Mouse (Mus musculus) frontal cortex, postnatal 14 days (tissue): ENCODE results near the gene Zbtb22.
"Not testable (repeated sequence)": the region's sequence is repeated elsewhere in the genome, so short reads cannot be mapped to it uniquely, and the experiment has no call there.

ENCODE experiments used
- DNase-seq, 2 experiments: peaks; one replicate each; pipeline ENCODE4 v3.0.0; 2022; ENCODE audit warnings: low spot score in 2 of 2

Zbtb22 gene

DNA sequence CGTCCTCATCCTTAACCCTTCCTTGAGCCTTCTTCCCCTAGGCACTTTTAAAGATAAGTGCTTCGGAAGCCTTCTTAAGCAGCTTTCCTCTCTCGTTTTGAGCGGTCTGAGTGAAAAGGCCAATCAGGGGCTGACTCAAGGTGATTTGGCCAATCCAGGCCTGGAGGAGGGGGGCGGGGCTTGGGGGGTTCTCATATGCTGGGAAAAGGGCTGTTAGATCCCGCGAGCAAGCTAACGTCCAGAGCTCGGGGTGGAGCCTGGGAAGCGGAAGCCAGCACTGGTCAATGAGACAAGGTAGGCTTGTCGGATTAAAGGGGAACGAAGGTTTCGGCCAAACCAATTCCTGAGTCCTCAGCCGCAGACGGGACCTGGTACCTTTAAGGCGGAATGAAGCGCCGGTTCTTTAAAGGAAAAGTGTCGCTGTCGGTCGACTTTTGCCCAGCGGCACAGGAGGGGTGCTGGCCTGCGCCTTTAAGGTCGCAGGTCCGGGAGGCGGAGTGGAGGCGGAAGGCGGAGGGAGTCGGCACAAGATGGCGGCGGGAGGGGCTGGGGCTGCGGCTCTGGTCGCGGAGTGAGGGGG is at the start of gene Zbtb22, which contains the start of gene Tapbp:
Gene Zbtb22 (plus strand): TSS at position 234 of the 580 bp plus-strand sequence.
Gene Tapbp (plus strand): TSS at position 229 of the 580 bp plus-strand sequence.
- DNase-seq: peak; percentile 93 to 97

DNA sequence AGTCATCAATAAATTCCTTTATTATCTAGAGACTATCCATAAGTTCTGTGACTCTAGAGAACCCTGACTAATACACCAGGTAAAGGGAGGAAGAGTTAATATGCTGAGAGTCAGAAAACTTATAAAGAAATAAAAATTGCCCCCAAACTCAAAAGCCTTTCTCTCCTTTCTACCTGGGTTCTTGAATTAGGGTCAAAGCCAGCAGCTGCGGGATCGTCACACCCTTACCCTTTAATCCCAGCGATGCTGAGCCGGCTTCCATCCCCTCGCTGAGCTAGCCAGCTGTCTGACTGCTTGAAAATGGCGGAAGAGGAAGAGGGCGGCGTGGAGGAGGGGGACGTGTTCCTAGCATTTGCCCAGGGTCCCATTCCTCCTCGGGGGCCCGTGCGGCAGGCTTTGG is 42.2 kb upstream of the Zbtb22 start, which contains the start of gene Gm7029:
Gene Gm7029 (plus strand): TSS at position 301 of the 400 bp plus-strand sequence.
- not testable (repeated sequence) for DNase-seq

DNA sequence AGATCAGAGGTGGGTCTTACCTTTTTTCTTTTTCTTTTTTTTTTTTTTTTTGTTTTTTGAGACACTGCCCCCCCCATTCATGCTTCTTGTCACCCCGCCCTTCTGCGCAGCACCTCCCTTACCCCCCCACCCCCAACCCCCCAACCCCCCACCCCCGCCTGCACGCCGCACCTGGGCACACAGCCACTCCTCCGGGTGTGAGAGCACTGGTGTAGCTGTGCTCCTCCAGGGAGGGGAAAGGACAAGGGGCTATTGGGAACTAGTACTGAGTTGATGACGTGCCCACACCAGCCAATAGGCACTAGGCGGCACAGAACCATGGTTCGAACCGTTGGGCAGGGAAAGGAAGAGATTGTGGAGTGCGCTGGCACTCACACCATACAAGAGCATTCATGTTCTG is 41.3 kb upstream of the Zbtb22 start:
- DNase-seq: no peak

DNA sequence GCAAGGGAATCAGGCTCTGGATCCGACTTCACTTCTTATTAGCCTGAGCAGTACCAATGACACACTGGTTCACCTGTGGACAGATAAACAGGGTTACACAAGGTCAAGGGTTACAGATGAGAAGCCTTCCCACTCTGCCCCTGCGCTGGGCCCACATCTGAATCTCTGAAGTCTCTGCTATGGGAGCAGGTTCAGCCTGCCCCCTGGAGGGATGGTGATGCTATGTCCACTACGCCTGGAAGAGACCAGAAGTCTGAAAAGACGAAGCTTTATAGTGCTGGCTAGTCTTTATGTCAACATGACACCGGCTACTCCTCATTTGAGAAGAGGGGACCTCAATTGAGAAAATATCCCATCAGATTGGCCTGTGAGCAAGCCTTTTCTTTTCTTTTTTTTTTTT is 39.9 kb upstream of the Zbtb22 start:
- DNase-seq: not testable (repeated sequence)

DNA sequence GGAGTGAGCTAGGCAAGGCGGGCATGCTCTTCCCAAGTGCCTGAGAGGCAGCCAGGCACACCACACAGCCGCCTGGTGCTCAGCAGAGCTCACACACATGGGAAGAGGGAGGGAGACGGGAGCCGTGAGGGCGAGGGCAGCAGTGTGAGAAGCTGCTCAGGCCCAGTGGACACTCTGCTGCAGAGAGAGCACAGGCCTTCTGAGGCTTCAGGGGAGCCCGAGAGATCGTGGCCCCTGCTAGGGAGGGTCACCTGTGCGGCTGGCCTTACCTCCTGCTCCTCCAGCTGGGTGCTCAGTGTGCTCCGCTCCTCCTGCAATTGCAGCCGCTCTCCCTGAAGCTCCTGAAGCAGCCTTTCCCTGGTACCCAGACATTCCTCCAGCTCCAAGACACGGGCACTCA is 31.4 kb upstream of the Zbtb22 start:
- DNase-seq: not testable (repeated sequence)

DNA sequence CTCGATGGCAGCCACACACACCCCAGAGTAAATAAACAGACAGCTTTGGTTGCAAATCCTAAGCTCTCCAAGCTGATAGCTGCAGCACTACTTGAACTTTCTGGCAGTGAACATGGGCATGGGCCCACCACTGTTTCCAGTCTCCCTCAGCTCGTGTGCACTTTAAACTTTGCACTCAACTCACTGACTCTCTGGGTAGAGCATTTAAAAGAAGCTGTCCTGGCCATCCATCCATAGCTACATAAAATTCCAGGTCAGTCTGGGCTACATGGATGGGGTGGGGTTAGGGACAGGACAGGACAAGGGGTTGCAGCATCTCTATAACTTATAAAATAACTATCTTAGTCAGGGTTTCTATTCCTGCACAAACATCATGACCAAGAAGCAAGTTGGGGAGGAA is 27.9 kb upstream of the Zbtb22 start:
- DNase-seq: not testable (repeated sequence)

DNA sequence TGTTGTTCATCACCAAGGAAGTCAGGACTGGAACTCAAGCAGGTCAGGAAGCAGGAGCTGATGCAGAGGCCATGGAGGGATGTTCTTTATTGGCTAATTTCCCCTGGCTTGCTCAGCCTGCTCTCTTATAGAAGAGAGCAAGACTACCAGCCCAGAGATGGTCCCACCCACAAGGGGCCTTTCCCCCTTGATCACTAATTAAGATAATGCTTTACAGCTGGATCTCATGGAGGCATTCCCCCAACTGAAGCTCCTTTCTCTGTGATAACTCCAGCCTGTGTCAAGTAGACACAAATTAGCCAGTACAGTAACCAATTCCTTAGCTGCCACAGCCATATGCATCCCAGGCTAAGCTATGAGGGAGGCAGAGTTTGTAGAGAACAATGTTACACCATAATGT is 27.5 kb upstream of the Zbtb22 start:
- DNase-seq: not testable (repeated sequence)

DNA sequence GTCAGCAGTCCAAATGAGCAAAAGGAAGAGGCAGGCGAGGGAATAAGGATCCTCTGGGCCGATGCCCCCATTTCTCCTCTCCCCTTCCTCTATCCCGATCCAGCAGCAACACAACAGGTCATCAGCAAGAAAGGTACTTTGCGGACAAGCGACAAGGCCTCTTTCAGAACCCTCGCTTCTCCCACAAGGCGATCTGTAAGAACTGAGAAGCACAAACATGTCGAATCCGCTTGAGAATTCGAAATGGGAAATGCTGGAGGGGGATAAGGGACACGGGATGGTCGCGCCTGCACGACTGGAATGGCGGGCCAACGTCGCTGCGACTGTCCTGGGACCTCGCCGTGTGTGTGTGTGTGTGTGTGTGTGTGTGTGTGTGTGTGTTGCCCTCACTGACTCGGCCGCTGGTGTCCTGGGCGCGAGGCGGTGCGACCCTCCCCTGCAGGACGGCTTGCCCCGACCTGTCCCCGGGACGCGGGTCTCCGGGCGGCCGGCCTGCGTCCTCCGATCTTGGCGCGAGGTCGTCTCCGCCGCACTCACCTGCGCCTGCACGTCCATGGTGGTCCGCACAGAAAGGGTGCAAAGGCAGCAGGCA is 25.7 kb upstream of the Zbtb22 start:
- not testable (repeated sequence) for DNase-seq

DNA sequence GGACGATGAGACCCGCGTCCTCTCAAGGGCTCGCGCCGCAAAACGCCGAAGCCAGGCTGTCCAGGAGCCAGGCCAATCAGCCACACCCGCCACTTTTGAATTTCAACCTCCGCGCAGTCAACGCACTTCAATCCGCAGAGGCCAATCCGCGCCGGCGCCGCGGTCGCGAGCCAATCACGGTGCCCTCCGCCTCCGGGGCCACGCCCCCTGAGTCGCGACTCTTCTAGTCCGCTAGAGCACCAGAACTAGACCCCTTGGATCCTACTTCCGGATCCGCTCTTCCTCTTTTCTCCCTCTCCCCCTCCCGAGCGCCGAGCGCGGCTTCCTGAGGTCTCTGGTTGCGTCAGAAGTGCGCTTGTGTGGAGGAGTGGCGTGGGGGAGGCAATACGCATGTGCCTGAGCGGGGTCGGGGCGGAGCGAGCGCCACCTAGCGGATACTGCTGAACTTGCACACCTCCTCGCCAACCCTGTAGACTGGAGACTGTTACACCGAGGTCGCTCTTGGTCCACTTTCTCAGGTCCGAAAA is 25.1 kb upstream of the Zbtb22 start, which contains the start of gene Kifc1:
Gene Kifc1 (minus strand): TSS at position 129 of the 527 bp plus-strand sequence.
- DNase-seq: peak; percentile 99 to 100

DNA sequence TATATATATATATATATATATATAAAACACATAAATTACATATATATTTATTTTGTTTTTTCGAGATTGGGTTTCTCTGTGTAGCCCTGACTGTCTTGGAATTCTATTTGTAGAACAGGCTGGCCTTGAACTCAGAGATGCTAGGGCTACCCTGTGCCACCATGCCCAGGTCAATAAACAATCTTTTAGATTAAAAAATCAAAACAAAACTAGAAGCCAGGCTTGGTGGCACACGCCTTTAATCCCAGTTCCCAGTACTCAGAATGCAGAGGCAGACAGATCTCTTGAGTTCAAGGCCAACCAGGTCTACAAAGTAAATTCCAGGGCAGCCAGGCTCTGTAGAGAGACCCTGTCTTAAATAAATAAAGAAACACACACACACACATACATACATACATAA is 24.3 kb upstream of the Zbtb22 start:
- no peak for DNase-seq

DNA sequence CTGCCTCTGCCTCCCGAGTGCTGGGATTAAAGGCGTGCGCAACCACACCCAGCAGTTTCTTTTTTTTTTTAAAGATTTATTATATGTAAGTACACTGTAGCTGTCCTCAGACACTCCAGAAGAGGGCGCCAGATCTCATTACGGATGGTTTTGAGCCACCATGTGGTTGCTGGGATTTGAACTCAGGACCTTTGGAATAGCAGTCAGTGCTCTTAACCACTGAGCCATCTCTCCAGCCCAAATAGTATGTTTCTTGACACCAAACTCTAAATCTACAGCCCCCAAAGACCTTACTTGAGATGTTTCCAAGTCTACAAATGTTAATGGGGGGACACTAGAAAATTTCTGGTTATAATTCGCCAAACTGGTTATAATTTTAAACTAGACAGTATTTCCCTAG is 23.8 kb upstream of the Zbtb22 start:
- DNase-seq: not testable (repeated sequence)

DNA sequence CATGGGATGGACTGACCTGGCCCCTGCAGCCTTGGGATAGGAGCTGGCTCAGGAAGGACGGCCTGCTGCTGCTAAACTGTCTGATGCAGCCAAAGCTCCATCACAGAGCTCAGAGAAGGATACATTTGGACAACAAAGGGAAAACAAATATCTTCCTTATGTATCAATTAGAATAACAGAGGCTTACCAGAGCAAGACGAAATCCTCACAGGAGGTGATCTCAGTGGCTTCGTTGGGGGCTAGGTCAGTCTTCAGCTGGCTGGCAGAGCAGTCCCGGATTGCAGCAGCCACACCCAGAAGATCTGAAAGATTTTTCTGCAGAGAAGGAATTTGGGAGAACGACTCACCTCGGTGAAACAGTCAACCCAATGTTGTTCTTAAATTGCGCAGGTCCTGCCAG is 23.3 kb upstream of the Zbtb22 start:
- no peak for DNase-seq

DNA sequence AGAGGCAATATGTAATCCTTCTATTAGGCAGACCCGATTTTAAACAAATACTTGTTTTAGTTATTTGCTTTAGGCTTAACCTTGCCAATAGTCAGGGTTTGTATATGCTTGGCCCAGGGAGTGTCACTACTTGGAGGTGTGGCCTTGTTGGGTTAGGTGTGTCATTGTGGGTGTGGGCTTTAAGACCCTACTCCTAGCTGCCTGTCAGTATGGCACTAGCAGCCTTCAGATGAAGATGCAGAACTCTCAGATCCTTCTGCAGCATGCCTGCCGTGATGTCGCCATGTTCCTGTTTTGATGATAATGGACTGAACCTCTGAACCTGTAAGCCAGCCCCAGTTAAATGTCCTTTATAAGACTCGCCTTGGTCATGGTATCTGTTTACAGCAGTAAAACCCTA is 22.7 kb upstream of the Zbtb22 start:
- DNase-seq: not testable (repeated sequence)

DNA sequence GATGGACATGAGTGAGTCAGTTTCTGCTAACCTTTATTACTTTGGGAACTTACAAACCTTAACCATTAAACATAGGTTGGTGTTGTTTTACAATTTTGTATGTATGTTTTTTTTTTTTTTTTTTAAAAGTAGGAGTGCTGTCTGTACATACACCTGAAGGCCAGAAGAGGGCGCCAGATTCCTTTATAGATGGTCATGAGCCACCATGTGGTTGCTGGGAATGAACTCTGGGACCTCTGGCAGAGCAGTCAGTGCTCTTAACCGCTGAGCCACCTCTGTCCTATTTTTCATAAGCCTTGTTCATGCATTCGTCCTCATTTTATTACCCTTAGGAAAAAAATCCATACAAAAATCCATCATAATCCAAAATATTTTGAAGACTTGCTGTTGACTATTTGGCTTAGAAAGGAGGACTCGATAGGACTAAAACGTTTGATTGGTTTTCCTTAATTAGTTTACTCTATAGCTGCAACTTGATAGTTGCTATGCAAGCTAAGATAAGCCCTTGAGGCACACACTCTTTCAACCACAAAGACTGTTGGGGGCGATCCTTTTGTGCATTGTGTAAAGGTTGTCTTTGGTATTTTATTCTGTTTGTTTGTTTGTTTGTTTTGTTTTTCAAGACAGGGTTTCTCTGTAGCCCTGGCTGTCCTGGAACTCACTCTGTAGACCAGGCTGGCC is 18.4 kb upstream of the Zbtb22 start:
- no peak for DNase-seq

DNA sequence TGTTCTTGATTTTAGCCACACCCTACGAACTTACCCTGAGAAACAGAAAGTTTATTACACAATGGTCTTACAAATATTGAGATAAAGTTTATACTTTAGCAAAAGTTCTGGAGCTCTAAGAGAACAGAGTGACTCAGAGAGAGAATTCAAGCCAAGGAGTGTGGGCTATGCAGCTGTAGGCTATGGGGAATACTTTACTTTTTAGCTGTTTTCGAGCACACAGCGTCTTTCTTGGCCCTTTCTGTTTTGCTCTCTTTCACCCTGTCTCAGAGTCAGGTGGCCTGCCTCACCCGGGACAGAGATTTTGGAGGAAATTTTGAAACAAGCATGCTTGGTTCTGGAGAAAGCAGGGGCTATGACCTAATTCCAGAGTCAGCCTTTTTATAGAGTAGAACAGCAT is 17.5 kb upstream of the Zbtb22 start:
- not testable (repeated sequence) for DNase-seq

DNA sequence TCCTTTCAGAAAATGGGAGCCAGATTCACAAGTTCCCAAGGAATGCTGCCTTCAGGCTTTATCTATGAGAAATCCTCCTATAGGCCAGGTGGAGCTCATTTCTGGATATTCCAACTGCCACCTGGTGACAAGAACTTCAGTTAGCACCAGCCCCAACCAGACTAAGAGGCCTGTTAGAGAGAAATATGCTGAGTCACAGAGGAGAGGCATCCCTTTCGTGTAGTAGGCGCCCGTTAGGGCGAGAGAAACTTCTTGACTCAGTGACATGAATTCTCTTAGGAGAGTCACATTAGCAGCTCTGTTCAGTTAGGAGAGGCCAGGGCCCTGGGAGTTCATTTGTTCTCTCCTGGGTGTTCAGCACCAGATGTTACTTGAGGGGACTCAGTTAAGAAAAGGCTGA is 16.1 kb upstream of the Zbtb22 start:
- no peak for DNase-seq

DNA sequence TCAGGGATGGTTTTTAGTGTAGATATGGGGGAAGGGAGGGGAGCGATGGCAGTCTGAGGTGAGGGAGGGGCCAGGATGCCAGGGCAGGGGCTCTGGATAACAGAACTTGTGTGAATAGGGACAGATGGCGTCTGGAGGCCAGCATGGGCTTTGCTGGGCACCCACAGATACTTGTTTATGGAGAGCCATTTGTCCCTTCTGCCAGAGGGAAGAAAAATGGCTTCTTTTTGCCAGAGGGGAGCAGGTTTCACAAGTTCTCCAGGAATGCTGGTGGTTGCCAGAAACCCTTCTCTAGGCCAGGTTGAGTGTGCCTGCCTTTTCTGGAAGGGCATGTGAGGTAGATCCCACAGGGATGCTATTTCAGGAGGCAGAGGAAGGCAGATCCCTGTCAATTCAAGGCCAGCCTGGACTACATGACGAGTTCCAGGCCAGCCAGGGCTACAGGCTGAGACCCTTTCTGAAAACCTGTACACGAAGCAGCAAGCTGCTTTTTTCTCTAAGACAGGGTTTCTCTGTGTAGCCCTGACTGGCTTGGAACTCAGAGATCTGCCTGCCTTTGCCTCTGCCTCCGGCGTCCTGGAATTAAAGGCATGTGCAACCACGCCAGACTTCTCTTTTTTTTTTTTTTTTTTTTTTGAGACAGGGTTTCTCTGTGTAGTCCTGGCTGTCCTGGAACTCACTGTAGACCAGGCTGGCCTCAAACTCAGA is 15.3 kb upstream of the Zbtb22 start:
- no peak for DNase-seq

DNA sequence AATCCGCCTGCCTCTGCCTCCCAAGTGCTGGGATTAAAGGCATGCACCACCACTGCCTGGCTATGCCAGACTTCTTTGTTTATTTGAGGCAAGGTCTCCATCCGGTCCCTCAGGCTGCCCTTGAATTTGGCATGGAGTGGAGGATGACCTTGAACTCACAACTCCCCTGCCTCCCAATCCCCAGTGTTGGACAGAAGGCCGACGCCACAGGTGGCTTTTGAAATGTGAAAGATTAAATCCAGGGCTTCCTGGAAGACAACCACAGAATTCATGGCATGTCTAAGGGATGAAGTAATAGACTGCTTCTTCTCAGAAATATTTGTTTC is 14.8 kb upstream of the Zbtb22 start:
- DNase-seq: no peak

DNA sequence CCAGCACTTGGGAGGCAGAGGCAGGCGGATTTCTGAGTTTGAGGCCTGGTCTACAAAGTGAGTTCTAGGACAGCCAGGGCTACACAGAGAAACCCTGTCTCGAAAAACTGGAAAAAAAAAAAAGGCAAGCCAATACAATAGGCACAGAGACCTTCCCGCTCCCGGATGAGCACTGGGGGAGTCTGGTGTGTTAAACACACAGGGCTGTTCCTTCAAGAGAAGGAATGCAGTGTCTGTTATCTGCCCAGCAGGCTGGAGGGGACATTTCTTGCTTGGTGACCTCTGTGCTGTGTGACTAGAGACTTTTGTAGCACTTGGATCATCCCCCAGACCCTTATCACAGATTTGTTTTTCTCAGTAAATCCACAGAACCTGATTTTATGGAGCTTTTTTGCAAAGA is 14.1 kb upstream of the Zbtb22 start:
- no peak for DNase-seq

DNA sequence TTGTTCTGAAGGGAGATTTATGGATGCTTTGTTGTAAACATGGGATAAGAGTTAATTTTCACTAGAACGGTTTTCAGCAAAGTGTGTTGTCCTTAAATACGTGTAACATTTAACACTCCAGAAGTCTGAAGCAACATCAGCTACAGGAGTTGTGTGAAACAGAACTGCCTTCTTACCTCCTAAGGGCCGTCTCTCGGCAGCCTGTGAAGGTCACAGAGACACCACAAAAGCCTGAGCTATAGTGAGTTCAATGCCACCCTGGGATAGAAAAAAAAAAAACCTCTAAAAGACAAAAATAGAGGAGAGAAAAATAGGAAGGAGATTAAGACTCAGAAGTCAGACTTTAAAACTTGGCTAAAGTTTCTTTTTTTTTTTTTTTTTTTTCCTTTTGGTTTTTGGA is 13.6 kb upstream of the Zbtb22 start:
- no peak for DNase-seq

DNA sequence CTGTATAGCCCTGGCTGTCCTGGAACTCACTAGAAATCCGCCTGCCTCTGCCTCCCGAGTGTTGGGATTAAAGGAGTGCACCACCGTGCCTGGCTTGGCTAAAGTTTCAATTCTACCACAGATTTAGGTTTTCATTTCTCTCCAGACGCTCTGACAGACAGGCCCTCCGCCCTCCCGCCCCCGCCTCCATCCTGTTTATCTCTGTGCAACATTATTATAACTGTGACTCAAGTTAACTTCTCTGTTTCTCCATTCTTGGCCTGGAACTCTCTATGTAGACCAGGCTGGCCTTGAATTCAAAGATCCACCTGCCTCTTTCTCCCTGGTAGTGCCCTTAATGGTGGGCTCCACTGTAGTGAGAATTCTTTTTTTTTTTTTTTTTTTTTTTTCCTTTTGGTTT is 13.2 kb upstream of the Zbtb22 start:
- no peak for DNase-seq
